Mouse (Mus musculus) right cerebral cortex, postnatal 14 days (tissue): ENCODE results near the gene Slco6c1.

Experiments used
- DNase-seq: peaks from one replicate; pipeline ENCODE4 v3.0.0; 2022

The Slco6c1 gene

GRCm38 (mm10) chr1:97128201-97128600 lies at the start of gene Slco6c1:
Gene Slco6c1 (minus strand): TSS chr1:97128301.
- DNase-seq, result no peak

GRCm38 (mm10) chr1:97038982-97039381 lies 89.1 kb downstream of the Slco6c1 start:
- no peak for DNase-seq

GRCm38 (mm10) chr1:97038548-97038947 lies 89.6 kb downstream of the Slco6c1 start:
- peak; percentile 4 for DNase-seq

GRCm38 (mm10) chr1:97037955-97038354 lies 90.1 kb downstream of the Slco6c1 start:
- no peak for DNase-seq

- DNase-seq, result no peak
These were observed 106.7 kb downstream of the Slco6c1 start for GRCm38 (mm10) chr1:97021388-97021787.

- DNase-seq, result no peak
These were observed 108.7 kb downstream of the Slco6c1 start for GRCm38 (mm10) chr1:97019404-97019803.

GRCm38 (mm10) chr1:97018978-97019377 lies 109.1 kb downstream of the Slco6c1 start:
- peak; percentile 55 for DNase-seq
